Mouse (Mus musculus) kidney, postnatal 14 days (tissue): ENCODE results near the gene Wwtr1.

ENCODE experiments used
- DNase-seq: peaks from one replicate; pipeline ENCODE4 v3.0.0; 2022; ENCODE audit warnings: mixed read lengths

The Wwtr1 gene

DNA sequence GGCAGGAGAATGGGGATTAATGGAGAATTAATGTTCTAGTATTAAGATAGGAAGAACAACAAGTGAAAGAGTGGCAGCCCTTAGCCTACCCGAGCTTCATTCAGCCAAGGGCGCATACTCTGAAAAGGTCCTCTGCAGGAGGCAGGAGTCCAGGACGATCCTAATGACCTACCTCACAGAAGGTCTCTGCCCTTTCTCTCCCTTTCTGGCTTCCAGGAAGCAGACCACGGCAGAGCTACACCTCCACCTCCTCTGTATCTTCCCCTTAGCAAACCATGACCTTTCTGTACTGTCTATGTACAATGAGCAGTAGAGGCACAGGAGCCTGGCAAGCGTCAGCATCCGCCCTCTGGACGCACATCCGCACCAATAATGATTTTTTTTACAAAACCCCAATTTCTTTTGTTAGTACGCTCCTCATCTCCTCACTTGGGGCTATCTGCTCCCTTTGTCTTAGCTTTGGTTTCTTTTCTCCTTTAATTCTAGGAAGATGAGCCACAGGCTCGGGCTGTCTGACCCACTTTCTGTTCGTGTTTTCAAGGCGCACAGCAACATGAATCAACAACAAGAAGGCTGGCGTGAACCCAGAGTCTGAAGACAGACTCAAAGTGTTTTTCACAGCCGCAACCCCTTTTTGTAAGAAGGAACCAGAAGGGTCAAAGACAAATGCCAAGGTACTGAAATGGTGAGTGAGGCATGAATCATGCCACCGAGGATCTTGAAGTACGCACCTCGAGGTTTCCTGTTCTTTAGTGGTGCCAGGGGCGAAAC, 63.7 kb downstream of the Wwtr1 start:
- DNase-seq, result peak; percentile 36

- no peak for DNase-seq
These were observed 65.6 kb downstream of the Wwtr1 start for GRCm38 (mm10) chr3:57509945-57510675.

- DNase-seq, result peak; percentile 32
These were observed 69.7 kb downstream of the Wwtr1 start for GRCm38 (mm10) chr3:57505991-57506390.

GRCm38 (mm10) chr3:57504756-57505155, 71.0 kb downstream of the Wwtr1 start:
- DNase-seq, result peak; percentile 49

- no peak for DNase-seq
These were observed 74.0 kb downstream of the Wwtr1 start for GRCm38 (mm10) chr3:57501596-57502220.

GRCm38 (mm10) chr3:57500846-57501245, 74.9 kb downstream of the Wwtr1 start:
- DNase-seq, result no peak

DNA sequence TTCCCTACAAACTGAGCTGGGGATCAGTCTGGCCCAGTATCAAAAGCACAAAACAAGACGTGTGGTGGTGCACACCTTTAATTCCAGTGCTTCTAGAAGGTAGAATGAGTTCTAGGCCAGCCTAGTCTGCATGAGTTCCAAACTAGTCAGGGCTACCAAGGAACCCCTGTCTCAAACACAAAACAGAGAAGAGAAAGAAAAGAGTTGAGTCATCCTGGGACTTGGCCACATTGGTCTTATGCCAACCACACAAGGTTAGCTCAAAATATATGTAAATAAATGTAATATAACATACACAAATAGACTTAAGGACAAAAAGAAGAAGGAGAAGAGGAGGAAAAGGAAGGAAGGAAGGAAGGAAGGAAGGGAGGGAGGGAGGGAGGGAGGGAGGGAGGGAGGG, 77.9 kb downstream of the Wwtr1 start:
- DNase-seq, result no peak

DNA sequence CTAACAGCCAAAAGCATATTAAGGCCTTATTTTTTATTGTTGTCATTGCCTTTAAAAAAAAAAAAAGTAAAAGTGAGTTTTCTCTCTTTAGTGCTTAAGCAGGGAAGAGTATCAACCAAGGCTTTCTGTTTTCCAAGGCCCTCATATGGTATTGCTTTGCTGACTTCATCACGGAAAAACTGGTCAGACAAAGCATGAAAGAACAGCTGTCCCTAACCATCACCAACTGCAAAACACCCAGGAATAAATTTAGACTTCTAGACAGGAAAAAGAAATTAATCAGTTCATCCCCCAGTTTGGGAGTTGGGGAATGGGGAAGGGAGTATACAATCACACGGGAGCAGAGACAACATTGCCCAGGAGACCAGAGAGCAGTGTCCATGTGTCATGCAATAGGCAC, 79.3 kb downstream of the Wwtr1 start:
- DNase-seq, result no peak

GRCm38 (mm10) chr3:57487455-57488153, 88.1 kb downstream of the Wwtr1 start:
- peak; percentile 57 for DNase-seq

DNA sequence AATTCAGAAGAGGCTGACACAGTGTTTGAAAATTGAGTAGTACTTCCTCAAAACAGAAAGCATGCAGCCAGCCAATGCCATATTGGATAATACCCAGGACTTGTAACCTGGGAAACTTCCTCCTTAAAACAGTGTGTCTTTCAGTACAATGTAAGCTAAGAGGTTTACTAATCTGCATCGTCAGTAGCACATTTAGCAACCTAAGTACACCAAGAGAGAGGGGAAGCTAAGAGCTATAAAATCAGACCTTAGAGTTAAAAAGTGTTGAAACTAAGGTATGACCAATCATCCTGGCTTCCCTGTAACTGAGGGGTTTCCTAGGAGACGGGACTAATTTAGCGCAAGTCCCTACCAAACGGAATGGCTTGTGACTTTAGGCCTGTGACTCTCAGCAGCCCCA, 89.6 kb downstream of the Wwtr1 start:
- DNase-seq, result no peak

DNA sequence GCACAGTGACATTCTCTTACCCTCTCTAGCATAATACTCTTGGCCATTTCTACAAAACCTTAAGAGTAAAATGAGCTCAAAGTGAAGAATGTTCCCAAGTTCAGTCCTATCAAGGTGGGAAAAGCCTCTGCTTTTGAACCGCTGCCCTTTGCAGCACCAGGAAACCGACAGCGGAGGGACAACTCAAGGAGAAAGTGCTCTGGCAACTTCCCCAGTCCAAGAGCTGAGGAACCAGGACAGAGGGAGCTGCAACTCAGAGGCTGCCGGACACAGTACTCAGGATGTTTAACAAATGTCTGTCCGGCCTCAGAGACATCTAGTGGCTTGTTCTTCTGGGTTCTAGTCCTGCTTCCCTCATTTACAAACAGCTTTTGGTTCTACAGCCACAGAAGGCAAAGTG, 93.7 kb downstream of the Wwtr1 start:
- DNase-seq, result peak; percentile 38

GRCm38 (mm10) chr3:57480640-57481039, 95.1 kb downstream of the Wwtr1 start:
- no peak for DNase-seq

DNA sequence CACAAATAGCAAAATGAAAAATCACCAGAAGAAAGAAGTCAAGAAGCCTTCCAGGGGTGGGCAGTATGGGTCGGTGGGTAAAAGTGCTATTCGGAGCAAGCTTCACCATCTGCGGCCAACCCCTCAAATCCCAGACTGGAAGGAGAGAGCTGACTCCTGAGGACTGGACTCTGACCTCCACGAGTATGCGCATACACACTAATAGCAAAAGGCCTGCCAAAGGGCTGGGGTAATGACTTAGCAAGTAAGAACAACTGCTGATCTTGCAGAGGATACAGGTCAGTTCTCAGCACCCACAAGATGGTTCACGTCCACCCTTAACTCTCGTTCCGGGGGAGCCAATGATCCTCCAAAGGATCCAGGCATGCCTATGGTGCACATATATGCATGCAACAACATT, 101.3 kb downstream of the Wwtr1 start:
- peak; percentile 57 for DNase-seq

GRCm38 (mm10) chr3:57472407-57472806, 103.3 kb downstream of the Wwtr1 start:
- DNase-seq, result peak; percentile 43

DNA sequence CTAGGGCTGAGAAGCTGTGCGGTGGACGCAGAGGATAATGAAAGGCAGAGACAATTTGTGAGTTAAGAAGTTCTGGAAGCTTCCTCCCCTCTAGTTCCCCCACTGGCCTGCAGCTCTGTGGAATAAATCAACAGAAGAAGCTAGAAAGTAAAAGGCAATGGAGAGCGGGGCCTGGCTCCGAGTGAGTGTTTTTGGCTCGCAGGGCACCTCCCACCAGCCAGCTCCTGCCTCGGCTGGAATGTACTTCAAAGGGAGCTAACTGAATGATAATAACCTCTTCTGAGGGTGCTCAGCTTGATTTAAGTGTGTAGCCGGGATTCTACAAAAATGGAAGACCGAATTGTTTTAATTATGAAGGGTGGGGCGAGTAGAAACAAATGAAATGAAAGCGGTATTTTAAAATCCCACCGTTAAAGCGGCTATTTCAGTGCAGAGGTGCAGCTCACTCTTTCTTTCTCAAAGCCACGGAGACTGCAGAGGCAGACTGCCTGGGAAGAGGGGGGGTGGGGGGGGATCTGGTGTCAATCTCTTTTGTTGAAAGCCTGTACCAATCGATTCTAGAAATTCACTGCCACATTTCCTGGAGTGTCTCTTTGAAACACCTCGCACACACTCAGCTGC, 104.6 kb downstream of the Wwtr1 start:
- DNase-seq, result peak; percentile 46

- peak; percentile 77 for DNase-seq
These were observed 105.4 kb downstream of the Wwtr1 start for GRCm38 (mm10) chr3:57470326-57470725.

- no peak for DNase-seq
These were observed 106.4 kb downstream of the Wwtr1 start for GRCm38 (mm10) chr3:57469325-57469724.

GRCm38 (mm10) chr3:57466289-57466688, 109.4 kb downstream of the Wwtr1 start:
- peak; percentile 31 for DNase-seq

DNA sequence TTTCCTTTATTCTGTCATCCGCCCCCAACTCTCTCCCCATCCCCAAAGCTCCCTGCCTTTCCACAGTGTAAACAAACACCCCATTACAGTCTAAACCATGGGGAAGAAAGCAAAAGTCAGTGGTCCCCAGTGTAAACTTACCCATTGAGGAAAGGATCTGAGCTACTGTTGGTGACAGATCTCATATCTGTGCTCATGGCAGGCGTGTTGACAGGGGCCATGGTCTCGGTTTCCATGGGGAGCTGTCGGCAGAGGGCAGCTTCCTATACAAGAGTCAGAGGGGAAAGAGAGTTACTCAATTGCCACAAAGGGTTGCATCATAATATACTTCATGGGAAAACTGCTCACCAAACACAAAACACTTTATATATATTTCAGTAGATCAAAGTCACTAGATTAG, 112.4 kb downstream of the Wwtr1 start:
- DNase-seq, result no peak

GRCm38 (mm10) chr3:57458652-57459051, 117.1 kb downstream of the Wwtr1 start:
- no peak for DNase-seq

GRCm38 (mm10) chr3:57448445-57448844, 127.3 kb downstream of the Wwtr1 start:
- peak; percentile 82 for DNase-seq

- DNase-seq, result no peak
These were observed 127.8 kb downstream of the Wwtr1 start for GRCm38 (mm10) chr3:57447889-57448288.

DNA sequence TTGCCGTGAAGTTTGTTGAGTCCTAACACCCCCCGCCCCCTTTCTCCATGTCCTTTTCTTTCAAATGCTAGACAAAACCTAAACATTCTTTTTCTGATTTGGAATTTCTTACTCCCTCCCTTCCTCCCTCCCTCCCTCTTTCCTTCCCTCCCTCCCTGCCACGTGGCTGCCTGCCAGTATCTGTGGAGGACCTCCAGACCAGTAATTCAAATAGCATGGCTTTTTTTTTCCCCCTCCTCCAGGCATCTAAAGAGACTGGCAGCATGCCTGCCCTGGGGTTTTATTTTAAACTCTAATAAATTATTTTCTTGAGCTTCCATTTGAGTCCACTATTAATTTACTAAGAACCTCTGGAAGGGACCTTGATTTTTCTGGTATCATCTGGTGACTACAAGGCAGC, 130.0 kb downstream of the Wwtr1 start:
- DNase-seq, result peak; percentile 84
